Mouse (Mus musculus) induced T-regulatory cell, adult 2 months (primary cell): ENCODE data around the gene Nsf.

ENCODE experiments used
- DNase-seq: peaks from one replicate; pipeline ENCODE4 v3.0.0-alpha.2; 2012; ENCODE audit warnings: low read depth

Nsf gene

GRCm38 (mm10) chr11:103832331-103832730 is 121.5 kb downstream of the Nsf start:
- DNase-seq = no peak

GRCm38 (mm10) chr11:103831766-103832165 is 122.1 kb downstream of the Nsf start:
- no peak for DNase-seq

GRCm38 (mm10) chr11:103830476-103830875 is 123.4 kb downstream of the Nsf start:
- DNase-seq = no peak

- no peak for DNase-seq
Observed at GRCm38 (mm10) chr11:103829956-103830355, 123.9 kb downstream of the Nsf start.

GRCm38 (mm10) chr11:103828866-103829265 is 125.0 kb downstream of the Nsf start:
- no peak for DNase-seq

GRCm38 (mm10) chr11:103827201-103827600 is 126.7 kb downstream of the Nsf start:
- no peak for DNase-seq

- no peak for DNase-seq
Observed at GRCm38 (mm10) chr11:103816719-103817118, 137.1 kb downstream of the Nsf start.

- no peak for DNase-seq
Observed at GRCm38 (mm10) chr11:103815986-103816385, 137.9 kb downstream of the Nsf start.

- no peak for DNase-seq
Observed at GRCm38 (mm10) chr11:103814808-103815207, 139.0 kb downstream of the Nsf start.

- DNase-seq = no peak
Observed at GRCm38 (mm10) chr11:103811246-103811645, 142.6 kb downstream of the Nsf start.

GRCm38 (mm10) chr11:103810631-103811030 is 143.2 kb downstream of the Nsf start:
- no peak for DNase-seq

GRCm38 (mm10) chr11:103809611-103810598 is 144.0 kb downstream of the Nsf start:
- no peak for DNase-seq

GRCm38 (mm10) chr11:103808771-103809610 is 144.9 kb downstream of the Nsf start:
- DNase-seq = no peak

GRCm38 (mm10) chr11:103807966-103808365 is 145.9 kb downstream of the Nsf start:
- DNase-seq = no peak

- no peak for DNase-seq
Observed at GRCm38 (mm10) chr11:103804804-103805203, 149.1 kb downstream of the Nsf start.

- DNase-seq = no peak
Observed at GRCm38 (mm10) chr11:103804126-103804525, 149.7 kb downstream of the Nsf start.

- DNase-seq = no peak
Observed at GRCm38 (mm10) chr11:103801128-103801527, 152.7 kb downstream of the Nsf start.

- DNase-seq = no peak
Observed at GRCm38 (mm10) chr11:103789951-103790350, 163.9 kb downstream of the Nsf start.

GRCm38 (mm10) chr11:103780152-103780551 is 173.7 kb downstream of the Nsf start:
- no peak for DNase-seq

- DNase-seq = no peak
Observed at GRCm38 (mm10) chr11:103774228-103774530, 179.7 kb downstream of the Nsf start.

- DNase-seq = peak; percentile 66
Observed at GRCm38 (mm10) chr11:103773387-103774227, 180.2 kb downstream of the Nsf start, which contains the start of gene Wnt3. Wnt3 (plus strand) TSS chr11:103774150.
